Mouse (Mus musculus) T-helper 17 cell (primary cell): Measurements from ENCODE around the gene Ggn.

ENCODE experiments used
- in situ Hi-C, 2 experiments: fragments of 300-600 bp; cut with MboI, MseI; formaldehyde crosslinking; loops; 1 replicate in 1 of 2; 2 replicates in 1 of 2; pipeline ENCODE4 v1.15.1; 2025; ENCODE audit warnings: high pct_unique_total_duplicates in 2 of 2

Gene Ggn

DNA sequence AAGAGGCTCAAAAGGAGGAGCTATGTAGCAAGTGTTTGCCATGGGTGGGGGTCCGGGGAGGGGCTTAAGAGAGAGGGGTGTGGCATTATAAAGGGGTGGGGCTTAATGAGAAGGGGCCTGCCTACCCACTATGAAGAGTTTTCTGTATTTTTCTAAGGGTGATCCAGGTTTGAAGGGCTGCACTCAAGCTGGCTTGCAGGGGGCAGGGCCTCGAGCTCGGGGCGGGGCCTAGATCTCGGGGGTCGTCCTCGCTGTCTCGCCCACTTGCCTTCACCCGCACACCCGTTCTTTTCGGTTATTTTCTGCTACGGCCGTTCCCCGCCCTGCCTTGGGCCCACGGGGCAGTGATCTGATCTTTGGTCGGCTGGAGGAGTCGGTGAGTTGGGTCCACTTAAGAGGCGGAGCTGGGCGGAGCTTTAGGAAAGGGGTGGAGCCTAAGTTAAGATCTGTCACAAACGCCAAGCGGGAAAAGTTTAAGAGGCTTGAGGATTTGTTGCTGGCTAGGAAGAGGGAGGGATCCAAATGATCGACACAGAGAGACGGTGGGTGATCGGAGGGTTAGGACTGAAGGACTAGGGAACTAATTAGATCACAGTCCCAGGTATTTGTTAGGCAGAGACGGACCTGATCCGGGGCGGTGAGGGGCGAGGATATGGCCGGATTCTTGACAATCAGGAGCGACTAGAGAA lies at the start of gene Ggn, which contains the start of gene Spred3:
TSS of gene Ggn (plus strand) at position 145 of the 689 bp plus-strand sequence.
TSS of gene Spred3 (minus strand) at position 346 of the 689 bp plus-strand sequence.
- in situ Hi-C loops, result no loop called here

DNA sequence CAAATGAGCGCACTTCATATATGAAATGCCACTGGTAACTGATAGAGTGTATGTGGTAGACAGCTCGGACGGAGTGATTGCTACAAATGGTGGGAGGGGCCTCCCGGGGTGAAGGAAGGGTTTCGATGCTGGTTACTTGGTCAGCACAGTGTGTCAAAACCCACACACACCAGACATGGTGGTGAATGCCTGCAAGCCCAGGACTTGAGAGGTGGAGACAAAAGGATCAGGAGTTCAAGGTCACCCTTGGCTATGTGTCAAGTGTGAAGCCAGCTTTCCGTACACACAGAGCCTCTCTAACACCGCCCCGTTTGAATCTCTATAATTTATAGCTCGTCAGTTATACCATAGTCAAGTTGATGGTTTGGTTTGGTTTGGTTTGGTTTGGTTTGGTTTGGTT lies 47.2 kb upstream of the Ggn start:
- in situ Hi-C loops, result no loop called here

DNA sequence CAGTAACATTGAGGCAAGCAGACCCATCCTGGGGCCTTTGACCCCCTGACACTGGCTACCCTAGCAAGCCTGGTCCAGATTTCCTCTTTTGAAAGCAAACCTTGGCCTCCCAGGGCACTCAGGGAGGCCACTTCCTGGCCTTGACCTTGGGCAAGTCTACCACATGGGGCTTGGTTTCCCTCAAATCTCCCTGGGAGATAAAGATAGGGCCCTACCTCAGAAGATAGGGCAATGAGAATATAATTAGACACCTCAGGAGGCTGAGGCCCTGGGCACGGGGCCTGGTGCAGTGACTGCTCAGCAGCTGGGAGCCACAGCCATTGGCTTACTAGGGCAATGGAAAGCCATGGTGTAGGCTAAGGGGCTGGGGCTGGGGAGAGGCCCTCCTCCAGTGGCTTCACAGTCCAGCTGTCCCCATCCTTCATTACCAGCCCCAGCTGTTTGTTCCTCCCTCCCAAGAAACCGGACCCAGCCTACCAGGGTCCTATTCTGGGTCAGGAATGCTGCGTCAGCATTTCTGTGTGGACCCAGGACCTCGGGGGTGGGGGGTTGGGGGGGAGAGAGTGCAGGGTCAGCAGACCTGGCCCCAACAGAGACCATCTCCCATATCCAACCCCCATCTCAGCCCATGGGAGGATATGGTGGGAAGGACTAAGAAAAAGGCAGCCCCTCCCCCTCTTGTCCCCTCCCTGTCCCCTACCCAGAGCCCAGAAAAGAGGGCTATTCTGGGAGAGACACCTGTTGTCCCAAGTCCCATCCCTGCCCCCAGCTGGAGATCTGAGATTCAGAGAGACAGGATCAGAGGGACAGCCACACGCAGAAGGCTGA lies 46.3 kb upstream of the Ggn start:
- in situ Hi-C loops, result no loop called here

DNA sequence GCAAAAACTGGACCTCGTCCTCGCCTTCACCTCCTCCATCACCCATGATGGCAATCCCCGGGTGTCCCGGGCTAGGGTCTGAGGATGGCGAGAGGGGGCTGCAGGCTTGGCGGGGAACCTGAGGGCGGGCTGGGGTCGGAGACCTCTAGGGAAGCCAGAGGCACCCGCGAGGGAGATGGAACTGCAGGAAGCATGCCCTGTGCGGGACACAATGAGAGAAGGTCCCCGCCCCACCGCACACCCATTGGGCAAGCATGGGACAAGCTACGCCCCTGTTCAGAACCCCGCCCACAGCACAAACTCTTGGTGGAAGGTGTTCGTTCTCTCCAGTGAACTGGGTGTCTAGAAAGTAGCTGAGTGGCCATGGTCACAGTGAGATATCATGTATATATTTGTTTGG lies 45.0 kb upstream of the Ggn start, which contains the start of gene Ryr1:
TSS of gene Ryr1 (minus strand) at position 210 of the 400 bp plus-strand sequence.
- in situ Hi-C loops, result loop anchor here in 1 of 2 experiments (25.0 kb wide), 1 partner anchor 1763 kb away; the partner anchor contains the start of genes Gm20479 and Shkbp1

DNA sequence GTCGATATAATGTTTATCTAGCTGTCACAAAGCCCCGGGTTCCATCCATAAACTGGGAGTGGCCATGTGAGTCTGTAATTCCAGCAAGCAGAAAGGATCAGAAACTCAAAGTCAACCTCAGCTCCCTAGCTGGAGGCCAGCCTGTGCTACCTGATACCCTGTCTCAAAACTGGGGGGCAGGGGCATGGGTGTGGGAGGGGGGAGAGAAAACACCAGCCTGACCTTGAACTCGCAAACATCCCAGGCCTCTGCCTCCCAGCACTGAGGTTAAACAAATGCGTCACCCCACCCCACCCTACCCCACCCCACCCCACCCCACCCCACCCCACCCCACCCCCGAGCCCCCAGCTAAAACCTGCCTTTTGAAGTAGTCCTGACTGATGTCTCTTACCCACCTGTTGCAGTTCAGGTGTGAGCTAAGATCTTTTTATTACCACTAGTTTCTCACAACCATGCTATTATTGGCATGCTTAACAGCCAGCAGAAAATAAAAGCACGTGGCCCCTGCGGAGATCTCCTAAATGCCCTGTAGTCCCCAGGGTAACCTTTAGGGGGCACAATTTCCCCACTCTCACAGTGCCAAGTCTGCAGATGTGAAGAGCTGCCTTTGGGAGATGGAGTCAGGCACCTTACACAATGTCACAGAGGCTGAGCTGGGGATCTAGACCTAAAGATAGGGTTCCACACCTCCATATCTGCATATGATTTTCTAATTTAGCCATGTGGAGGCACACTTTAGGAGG lies 43.7 kb upstream of the Ggn start:
- in situ Hi-C loops, result loop anchor here in 1 of 2 experiments (25.0 kb wide), 1 partner anchor 1764 kb away; the partner anchor contains the start of genes Gm20479 and Shkbp1

DNA sequence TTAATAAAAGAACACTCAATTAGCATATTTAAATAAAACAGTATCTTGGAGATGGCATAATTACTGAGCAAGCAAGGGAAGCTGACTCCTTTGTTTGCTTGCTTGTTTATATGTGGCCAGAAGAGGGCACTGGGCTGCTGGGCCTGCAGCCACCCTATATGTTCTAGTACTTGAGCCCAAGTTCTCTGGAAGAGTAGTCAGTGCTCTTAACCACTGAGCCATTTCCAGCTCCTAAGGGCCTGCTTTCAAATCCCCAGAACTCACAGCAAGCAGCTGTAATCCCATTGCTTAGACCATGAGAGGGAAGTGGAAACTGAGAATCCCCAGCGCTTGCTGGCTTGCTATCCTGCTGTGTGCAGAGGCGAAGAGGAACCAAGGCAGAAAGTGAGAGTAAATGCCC lies 41.3 kb upstream of the Ggn start:
- in situ Hi-C loops, result loop anchor here in 1 of 2 experiments (25.0 kb wide), 1 partner anchor 1766 kb away; the partner anchor contains the start of genes Gm20479 and Shkbp1

DNA sequence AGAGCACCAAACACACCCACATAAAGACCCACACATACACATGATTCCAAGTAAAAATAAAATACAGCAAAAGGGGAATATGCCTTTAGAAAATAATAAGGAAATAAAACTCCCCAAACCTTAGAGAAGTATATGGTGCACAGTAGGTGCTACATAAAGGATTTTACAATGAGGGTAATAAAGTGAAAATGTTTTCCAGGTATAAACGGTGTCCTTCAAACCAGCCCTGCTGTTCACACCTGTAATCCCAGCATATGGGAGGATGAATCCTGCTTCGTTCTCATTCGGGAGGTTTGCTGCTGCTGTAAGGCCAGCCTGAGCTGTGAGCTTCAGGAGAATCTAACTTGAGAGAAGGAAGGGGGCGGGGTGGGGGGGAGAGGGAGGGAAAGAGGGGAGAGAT lies 35.8 kb upstream of the Ggn start:
- in situ Hi-C loops, result loop anchor here in 1 of 2 experiments (25.0 kb wide), 1 partner anchor 1772 kb away; the partner anchor contains the start of genes Gm20479 and Shkbp1

DNA sequence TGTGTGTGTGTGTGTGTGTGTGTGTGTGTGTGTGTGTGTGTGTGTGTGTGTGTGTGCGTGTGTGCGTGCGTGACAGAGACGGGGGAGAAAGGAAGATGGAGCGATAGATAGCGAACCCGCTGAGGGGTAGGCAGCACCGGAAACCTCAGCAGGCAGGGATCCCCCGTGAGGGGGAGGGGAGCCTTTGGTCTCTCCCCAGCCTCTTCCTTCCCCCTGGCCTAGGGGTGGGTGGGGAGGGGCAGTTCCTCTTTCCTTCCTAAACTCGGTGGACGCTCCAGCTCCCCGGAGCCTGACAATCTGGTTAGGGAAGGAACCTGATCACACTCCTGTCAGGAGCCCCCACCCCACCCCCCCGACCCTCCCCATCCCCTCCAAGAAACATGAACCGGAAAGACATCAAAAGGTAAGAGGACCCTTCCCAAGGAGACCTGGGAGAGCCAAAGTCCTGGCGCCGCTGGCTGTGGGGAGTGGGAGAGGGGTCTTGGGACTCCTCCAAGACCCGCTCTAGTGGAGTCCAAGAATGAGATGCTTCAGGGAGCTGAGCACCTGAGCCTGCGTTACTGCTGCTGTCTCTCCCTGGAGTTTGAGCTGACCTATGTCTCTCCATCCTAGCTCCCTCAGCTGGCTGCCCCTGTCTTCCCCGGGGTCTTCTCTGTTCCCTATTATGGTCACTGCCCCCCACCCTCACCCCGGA lies 35.2 kb upstream of the Ggn start, which contains the start of gene Rasgrp4:
TSS of gene Rasgrp4 (plus strand) at position 159 of the 694 bp plus-strand sequence.
- in situ Hi-C loops, result loop anchor here in 1 of 2 experiments (25.0 kb wide), 1 partner anchor 1773 kb away; the partner anchor contains the start of genes Gm20479 and Shkbp1

DNA sequence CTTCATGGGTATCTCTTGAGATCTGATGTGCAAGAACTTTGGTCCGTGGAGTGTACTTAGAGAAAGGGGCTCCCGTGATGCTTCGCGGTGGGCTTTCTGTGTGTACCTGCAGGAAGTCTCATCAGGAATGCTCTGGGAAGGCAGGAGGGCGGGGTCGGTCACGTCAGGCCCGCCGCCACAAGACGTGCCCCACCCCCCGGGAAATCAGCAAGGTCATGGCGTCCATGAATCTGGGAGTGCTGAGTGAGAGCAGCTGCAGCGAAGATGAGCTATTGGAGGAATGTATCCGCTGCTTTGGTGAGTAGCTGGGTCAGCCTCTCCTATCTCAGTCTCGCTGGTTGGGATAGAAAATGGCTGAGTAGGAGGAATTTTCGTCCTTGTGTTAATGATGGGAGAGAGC lies 32.6 kb upstream of the Ggn start:
- in situ Hi-C loops, result loop anchor here in 1 of 2 experiments (25.0 kb wide), 1 partner anchor 1775 kb away; the partner anchor contains the start of genes Gm20479 and Shkbp1

DNA sequence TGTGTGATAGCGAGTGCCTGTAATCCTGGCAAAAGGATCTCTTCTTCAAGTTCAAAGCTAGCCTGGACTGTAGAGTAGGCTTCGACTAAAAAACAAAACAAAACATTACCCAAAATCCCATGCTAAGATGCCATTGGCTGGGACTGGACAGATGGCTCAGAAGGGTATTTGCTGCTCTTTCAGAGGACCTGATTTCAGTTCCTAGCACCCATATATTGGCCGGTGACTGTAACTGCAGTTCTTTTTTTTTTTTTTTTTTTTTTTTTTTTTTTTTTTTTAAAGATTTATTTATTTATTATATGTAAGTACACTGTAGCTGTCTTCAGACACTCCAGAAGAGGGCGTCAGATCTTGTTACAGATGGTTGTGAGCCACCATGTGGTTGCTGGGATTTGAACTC lies 30.8 kb upstream of the Ggn start:
- in situ Hi-C loops, result loop anchor here in 1 of 2 experiments (25.0 kb wide), 1 partner anchor 1777 kb away; the partner anchor contains the start of genes Gm20479 and Shkbp1

DNA sequence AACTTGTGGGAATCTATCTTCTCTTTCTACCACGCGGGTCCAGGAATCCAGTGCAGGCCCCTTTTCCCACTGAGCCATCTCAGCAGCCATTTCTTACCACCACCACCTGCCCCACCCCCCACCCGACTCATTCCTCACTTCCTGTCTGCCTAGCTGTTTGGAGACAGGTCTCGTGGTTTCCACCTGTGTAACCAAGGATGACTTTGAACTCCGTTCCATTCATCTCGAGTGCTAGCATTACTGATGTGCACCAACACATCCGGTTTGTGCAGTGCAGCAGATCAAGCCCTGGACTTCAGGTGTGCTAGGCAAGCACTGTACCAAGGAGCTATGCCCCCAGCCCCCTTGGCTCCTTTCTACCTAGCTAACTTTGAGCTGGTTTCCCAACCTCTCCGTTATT lies 28.6 kb upstream of the Ggn start:
- in situ Hi-C loops, result loop anchor here in 1 of 2 experiments (25.0 kb wide), 1 partner anchor 1779 kb away; the partner anchor contains the start of genes Gm20479 and Shkbp1

DNA sequence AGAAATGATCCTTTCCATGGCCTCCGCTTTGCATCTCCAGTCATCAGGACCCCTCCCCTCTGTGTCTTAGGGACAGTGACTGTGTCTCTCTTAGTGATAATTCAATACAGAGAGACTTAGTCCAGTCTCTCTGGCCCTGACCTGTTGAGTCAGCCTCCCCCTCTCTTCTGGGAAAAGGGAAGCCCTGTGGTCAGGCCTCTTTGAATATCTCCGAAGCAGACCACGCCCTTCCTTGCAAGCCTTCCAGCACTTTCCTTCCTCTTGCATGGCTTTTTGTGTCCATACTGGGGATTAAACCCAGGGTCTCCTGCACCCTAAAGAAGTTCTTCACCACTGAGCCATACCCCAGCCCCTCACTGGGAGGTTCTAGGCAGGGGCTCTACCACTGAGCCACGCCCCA lies 26.0 kb upstream of the Ggn start:
- in situ Hi-C loops, result loop anchor here in 1 of 2 experiments (25.0 kb wide), 1 partner anchor 1782 kb away; the partner anchor contains the start of genes Gm20479 and Shkbp1

DNA sequence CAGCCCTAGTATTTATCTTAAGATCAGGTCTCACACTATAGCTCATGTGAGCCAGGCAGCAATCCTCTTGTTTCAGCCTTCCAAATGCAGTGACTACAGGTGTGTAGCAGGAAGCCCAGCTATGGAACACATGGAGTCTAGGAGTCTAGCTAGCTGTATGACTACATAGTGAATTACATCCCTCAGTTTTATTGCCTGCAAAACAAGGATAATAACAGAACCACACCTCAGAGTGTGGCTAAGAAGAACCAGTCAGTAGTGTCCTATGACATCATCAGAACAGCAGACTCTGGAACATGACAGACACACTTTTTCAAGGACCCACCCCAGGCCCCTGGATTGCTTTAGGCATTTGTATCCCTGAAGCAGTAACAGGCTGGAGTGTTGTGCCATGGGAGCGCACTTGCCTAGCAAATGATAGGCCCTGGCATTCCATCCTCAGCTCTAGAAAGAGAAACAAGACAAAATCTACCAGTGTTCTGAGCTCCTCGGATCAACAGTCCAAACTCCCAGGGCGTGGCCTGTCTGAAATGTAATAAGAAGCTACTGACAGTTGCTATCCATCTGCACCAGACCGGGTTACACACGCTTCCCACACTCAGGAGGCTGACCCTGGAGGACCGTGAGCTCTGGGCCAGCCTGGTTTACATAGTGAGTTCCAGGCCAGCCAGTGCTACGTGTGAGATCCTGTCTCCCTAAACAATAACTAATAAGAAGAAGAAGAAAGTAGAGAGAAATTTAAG lies 23.2 kb upstream of the Ggn start:
- in situ Hi-C loops, result loop anchor here in 1 of 2 experiments (25.0 kb wide), 1 partner anchor 1784 kb away; the partner anchor contains the start of genes Gm20479 and Shkbp1

DNA sequence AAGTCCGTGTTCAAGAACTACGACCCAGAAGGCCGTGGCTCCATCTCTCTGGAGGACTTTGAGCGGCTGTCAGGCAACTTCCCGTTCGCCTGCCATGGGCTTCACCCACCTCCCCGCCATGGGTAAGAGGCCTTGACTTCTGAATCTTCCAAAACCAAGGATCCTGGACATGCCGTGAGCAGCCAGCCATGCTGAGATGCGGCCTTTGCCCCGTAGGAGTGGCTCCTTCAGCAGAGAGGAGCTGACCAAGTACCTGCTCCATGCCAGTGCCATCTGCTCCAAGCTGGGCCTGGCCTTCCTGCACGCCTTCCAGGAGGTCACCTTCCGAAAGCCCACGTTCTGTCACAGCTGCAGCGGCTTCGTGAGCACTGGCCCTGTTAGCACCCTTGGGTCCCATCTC lies 21.2 kb upstream of the Ggn start:
- in situ Hi-C loops, result loop anchor here in 1 of 2 experiments (25.0 kb wide), 1 partner anchor 1786 kb away; the partner anchor contains the start of genes Gm20479 and Shkbp1

DNA sequence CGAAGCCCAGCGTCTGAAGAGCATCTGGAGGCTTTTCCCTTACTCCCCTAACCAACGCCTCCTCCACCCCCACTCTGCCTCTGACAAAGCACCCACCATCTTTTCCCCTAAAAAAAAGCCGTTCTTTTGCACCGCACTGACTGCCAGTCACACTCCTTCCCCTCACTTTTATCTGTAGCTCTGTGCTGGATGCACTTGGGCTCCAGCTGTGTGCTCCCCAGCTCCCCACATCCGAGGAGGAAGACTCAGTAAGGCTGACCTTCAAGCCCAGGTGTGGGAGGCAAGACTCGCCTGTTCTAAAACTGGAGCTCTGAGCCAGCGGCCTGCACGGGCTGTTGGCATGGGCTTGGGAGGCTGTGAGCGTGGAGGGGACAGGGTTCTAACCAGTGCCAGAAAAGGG lies 18.5 kb upstream of the Ggn start:
- in situ Hi-C loops, result no loop called here

DNA sequence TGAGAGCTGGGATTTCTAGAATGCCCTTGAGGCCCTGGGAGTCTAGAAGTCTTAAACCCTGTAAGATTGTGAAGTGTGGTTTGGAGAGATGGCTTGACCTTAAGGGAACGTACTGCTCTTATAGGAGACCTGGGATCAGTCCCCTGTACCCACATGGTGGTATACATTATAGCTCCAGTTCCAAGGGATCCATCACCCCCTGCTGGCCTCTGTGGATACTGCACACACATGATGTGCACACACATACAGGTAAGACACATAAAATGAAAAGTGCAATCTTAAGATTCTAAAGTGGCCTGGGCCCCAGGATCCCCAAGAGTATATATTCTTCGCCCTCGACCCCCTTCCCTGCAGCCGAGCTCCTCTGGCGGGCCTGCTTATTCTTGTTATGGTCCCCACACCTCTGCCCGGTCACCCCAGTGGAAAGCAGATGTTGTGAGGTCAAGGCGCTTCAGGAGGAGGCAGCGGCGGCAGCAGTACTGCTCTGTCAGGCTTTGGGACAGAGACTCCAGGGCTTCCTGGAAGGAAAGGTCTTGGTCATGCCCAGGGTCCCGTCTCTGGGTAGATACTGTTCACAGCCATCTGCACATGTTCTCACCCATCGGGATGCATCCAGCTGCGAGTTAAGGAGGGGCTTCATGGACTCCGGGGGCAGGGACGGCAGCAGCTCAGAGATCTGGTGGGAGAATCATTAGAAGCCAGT lies 15.8 kb upstream of the Ggn start:
- in situ Hi-C loops, result no loop called here

DNA sequence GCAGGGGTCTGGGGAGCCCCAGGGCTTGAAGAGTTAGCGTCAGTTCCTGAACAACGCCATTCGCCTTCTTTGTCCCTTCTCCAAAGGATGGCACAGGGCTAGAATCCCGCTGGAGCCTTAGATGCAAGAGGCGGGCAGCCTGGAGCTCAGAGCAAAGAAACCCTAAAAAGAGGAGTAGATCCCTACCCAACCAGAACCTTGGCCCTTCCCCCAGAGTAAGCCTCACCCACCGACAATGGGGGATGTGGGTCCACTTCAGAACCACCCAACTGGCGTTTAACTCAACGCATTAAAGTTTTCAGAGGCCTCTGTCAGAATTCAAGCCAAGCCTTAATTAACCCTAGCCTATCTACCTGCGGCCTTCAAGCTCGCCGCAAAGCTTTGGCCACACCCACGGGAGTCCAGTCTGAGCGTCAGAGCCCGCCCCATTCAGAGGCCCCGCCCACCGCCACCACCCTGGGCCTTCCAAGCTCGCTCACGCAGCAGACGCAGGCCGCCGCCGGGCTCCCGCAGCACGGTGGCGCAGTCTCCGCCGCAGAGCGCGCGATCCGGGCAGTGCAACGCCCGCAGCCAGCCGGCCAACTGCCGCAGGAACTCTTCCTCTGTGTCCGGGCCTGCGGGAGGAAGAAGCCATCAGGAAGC lies 14.7 kb upstream of the Ggn start:
- in situ Hi-C loops, result no loop called here
